Mouse (Mus musculus): Measurements from ENCODE around the gene C3.

- no peak for TF ChIP-seq CTCF (conservative IDR thresholded peaks at IDR 0.05; ENCODE audit: insufficient read depth, insufficient read length, low read depth, low read length)
- no peak for TF ChIP-seq POLR2A (IDR thresholded peaks at IDR 0.05; ENCODE audit: low read depth, low read length)
Measured at GRCm38 (mm10) chr17:57194771-57195170, 33.2 kb downstream of the C3 start.
